In genomic region chr4:65814176-65814535, GRCm38 (mm10) we compare ENCODE assay signal across 16 mouse cellular contexts.
DNase-seq lines count a peak whose midpoint lies in the region; ATAC-seq and TF ChIP-seq lines count a peak whose summit lies in the region.
"Had no signal": no experiment of that assay in that cellular context is flagged by ENCODE, and none has a peak within 500 bp of the region (broad histone marks: within the 10 kb centered on the region; RNA-seq: fewer than 3 reads in every experiment).

No protein-coding gene starts in this region.

- H3K4me3 ChIP-seq in forebrain, embryonic 14.5 days (ENCODE audit: low read depth, low read length), result no peak overlapping the region
- no peak overlapping the region for H3K4me3 ChIP-seq in forebrain, postnatal 0 days (ENCODE audit: low read depth, low read length)
- no peak overlapping the region for H3K4me3 ChIP-seq in heart, embryonic 14.5 days (ENCODE audit: control insufficient read depth in 1 of 2, insufficient read depth in 1 of 2, low read depth in 1 of 2, low read length in 2 of 2)
- H3K4me3 ChIP-seq: limb, embryonic 13.5 days had no signal

- DNase-seq in forebrain, embryonic 14.5 days (ENCODE audit: low spot score), result peak; percentile 18
- DNase-seq in forebrain, postnatal 0 days, result no peak
- DNase-seq in brain, embryonic 14.5 days (ENCODE audit: low read depth), result peak; percentile 64
- DNase-seq in cerebellum, postnatal 36 days, result peak; percentile 64 to 73
- no peak for DNase-seq in B cell, adult 2 months
- no peak for DNase-seq in kidney, postnatal 14 days
- no peak for DNase-seq in urinary bladder, adult 18-20 months (ENCODE audit: low spot score in 2 of 2)
- DNase-seq: adrenal gland, postnatal 36 days; layer of hippocampus, postnatal 36 days; liver, postnatal 0 days; right cerebral cortex, adult 18-20 months; thymus, adult 18-20 months had no signal

- no peaks in the 10 kb centered on the region for H3K36me3 ChIP-seq in forebrain, embryonic 14.5 days (ENCODE audit: control insufficient read depth, insufficient read depth, low read length)
- no peaks in the 10 kb centered on the region for H3K36me3 ChIP-seq in forebrain, postnatal 0 days (ENCODE audit: insufficient read depth)
- no peaks in the 10 kb centered on the region for H3K36me3 ChIP-seq in heart, embryonic 14.5 days (ENCODE audit: control insufficient read depth, insufficient read depth, low read length)
- H3K36me3 ChIP-seq: limb, embryonic 13.5 days had no signal

- H3K4me1 ChIP-seq in forebrain, embryonic 14.5 days (ENCODE audit: control insufficient read depth, insufficient read depth, low read length), result 0 out of 2 replicates have a peak, but pooled peaks cover 2% of the 10 kb centered on the region
- H3K4me1 ChIP-seq in forebrain, postnatal 0 days (ENCODE audit: insufficient read depth), result 0 out of 2 replicates have a peak, but pooled peaks cover 3% of the 10 kb centered on the region
- H3K4me1 ChIP-seq in heart, embryonic 14.5 days (ENCODE audit: control insufficient read depth in 2 of 2, insufficient read depth in 2 of 2, low read length in 2 of 2), result peaks cover 0 to 5% of the 10 kb centered on the region in 2 experiments; a peak in 3 of 4 replicates
- H3K4me1 ChIP-seq: limb, embryonic 13.5 days had no signal

- no peaks in the 10 kb centered on the region for H3K27me3 ChIP-seq in forebrain, embryonic 14.5 days (replicated peaks; ENCODE audit: control insufficient read depth, insufficient read depth, low read length)
- H3K27me3 ChIP-seq in forebrain, postnatal 0 days (ENCODE audit: insufficient read depth, low read length), result no peaks in the 10 kb centered on the region
- H3K27me3 ChIP-seq in heart, embryonic 14.5 days (ENCODE audit: control insufficient read depth, insufficient read depth, low read length), result no peaks in the 10 kb centered on the region
- H3K27me3 ChIP-seq: limb, embryonic 13.5 days had no signal

- H3K9ac ChIP-seq in forebrain, embryonic 14.5 days (ENCODE audit: low read length), result no peak overlapping the region
- H3K9ac ChIP-seq in forebrain, postnatal 0 days, result no peak overlapping the region
- no peak overlapping the region for H3K9ac ChIP-seq in heart, embryonic 14.5 days (ENCODE audit: low read length)
- H3K9ac ChIP-seq: limb, embryonic 13.5 days; liver, postnatal 0 days had no signal

- 0 out of 2 replicates have a peak overlapping the region, but pooled peaks have one; percentile 24 for H3K27ac ChIP-seq in forebrain, embryonic 14.5 days (ENCODE audit: low read depth, low read length)
- no peak overlapping the region for H3K27ac ChIP-seq in forebrain, postnatal 0 days (ENCODE audit: low read depth, low read length)
- H3K27ac ChIP-seq in heart, embryonic 14.5 days (replicated peaks in 1 of 2; ENCODE audit: control insufficient read depth in 1 of 2, insufficient read depth in 1 of 2, low read depth in 2 of 2, low read length in 2 of 2), result peak overlapping the region; percentile 88 to 89
- H3K27ac ChIP-seq: kidney, postnatal 0 days; limb, embryonic 13.5 days; macrophage had no signal

- TF ChIP-seq POLR2A in brain, embryonic 14.5 days (IDR thresholded peaks at IDR 0.05; ENCODE audit: borderline replicate concordance, extremely low read depth, insufficient read depth, insufficient read length, poor library complexity, severe bottlenecking), result no peak

- no peaks in the 10 kb centered on the region for H3K9me3 ChIP-seq in forebrain, embryonic 14.5 days (replicated peaks; ENCODE audit: control insufficient read depth, low read length)
- H3K9me3 ChIP-seq in forebrain, postnatal 0 days (ENCODE audit: low read length), result no peaks in the 10 kb centered on the region
- H3K9me3 ChIP-seq in heart, embryonic 14.5 days (ENCODE audit: control insufficient read depth, low read length), result no peaks in the 10 kb centered on the region
- H3K9me3 ChIP-seq: limb, embryonic 13.5 days had no signal

- H3K4me2 ChIP-seq in forebrain, embryonic 14.5 days (ENCODE audit: low read length), result no peak overlapping the region
- H3K4me2 ChIP-seq in forebrain, postnatal 0 days (ENCODE audit: low read depth), result no peak overlapping the region
- no peak overlapping the region for H3K4me2 ChIP-seq in heart, embryonic 14.5 days (ENCODE audit: low read length)
- H3K4me2 ChIP-seq: limb, embryonic 13.5 days had no signal

- ATAC-seq in forebrain, embryonic 14.5 days, result peak; percentile 52; the same call in 1 of the 2 replicates
- ATAC-seq in forebrain, postnatal 0 days, result no peak; the same call in 1 of the 2 replicates
- peak; percentile 84 for ATAC-seq in heart, embryonic 14.5 days (ENCODE audit: insufficient number of reproducible peaks, insufficient read depth, low FRiP score, low read depth)
- ATAC-seq: liver, postnatal 0 days had no signal

- TF ChIP-seq CTCF in forebrain, postnatal 0 days (IDR thresholded peaks at IDR 0.05; ENCODE audit: low read depth), result no peak
- TF ChIP-seq CTCF in brain, embryonic 14.5 days (IDR thresholded peaks at IDR 0.05; ENCODE audit: borderline replicate concordance, extremely low read depth, insufficient read depth, insufficient read length), result no peak

- 78% methylated on average over 2 of the region's 2 CpGs for WGBS in forebrain, embryonic 14.5 days
- 61% methylated on average over 2 of the region's 2 CpGs for WGBS in forebrain, postnatal 0 days
- WGBS in heart, embryonic 14.5 days, result 26% methylated on average over 2 of the region's 2 CpGs

Comparison
In these comparisons a context has a peak if more than half of its experiments do, and no peak if none do; other contexts are left out.
1. DNase-seq: peak in forebrain, embryonic 14.5 days (single experiment), brain, embryonic 14.5 days (single experiment) and cerebellum, postnatal 36 days (2 of 2); none in forebrain, postnatal 0 days (single experiment), B cell, adult 2 months (0 of 2), kidney, postnatal 14 days (single experiment) and urinary bladder, adult 18-20 months (0 of 2).